ENCODE assay signal across 8 mouse cellular contexts in genomic region chr15:84986171-84987019, GRCm38 (mm10). TPM values are rescaled to one million over a fixed set of nuclear protein-coding genes. Genes with fewer than 3 reads are reported as not detected.
DNase-seq lines count a peak whose midpoint lies in the region; ATAC-seq and TF ChIP-seq lines count a peak whose summit lies in the region.

No protein-coding gene starts in this region.

- TF ChIP-seq POLR2A in cerebellum, adult 2 months (IDR thresholded peaks at IDR 0.05; ENCODE audit: borderline replicate concordance, insufficient read depth, low read length), result no peak

- no peak for ATAC-seq in forebrain, embryonic 15.5 days (replicated peaks)

- peaks cover 28% of the 10 kb centered on the region for H3K4me1 ChIP-seq in cerebellum, adult 2 months (ENCODE audit: control insufficient read depth, insufficient read depth, low read length)
- peaks cover 55% of the 10 kb centered on the region for H3K4me1 ChIP-seq in forebrain, embryonic 15.5 days

- WGBS in cerebellum, adult 2 months, result 32% methylated on average over 4 of the region's 4 CpGs
- 65% methylated on average over 4 of the region's 4 CpGs for whole genome bisulfite sequencing in forebrain, embryonic 15.5 days

- H3K27ac ChIP-seq in cerebellum, adult 2 months (ENCODE audit: insufficient read depth, low read length), result 0 out of 2 replicates have a peak overlapping the region, but pooled peaks have one; percentile 18
- no peak overlapping the region for H3K27ac ChIP-seq in forebrain, embryonic 15.5 days (replicated peaks)

- H3K9me3 ChIP-seq in forebrain, embryonic 15.5 days, result no peaks in the 10 kb centered on the region

- H3K4me3 ChIP-seq in cerebellum, adult 2 months (replicated peaks; ENCODE audit: insufficient read depth, low read depth, low read length), result peak overlapping the region; percentile 64
- H3K4me3 ChIP-seq in forebrain, embryonic 15.5 days, result peak overlapping the region; percentile 85

- no peaks in the 10 kb centered on the region for H3K27me3 ChIP-seq in cerebellum, adult 2 months (ENCODE audit: control insufficient read depth, insufficient read depth, low read length)
- no peaks in the 10 kb centered on the region for H3K27me3 ChIP-seq in forebrain, embryonic 15.5 days

- no peaks in the 10 kb centered on the region for H3K36me3 ChIP-seq in forebrain, embryonic 15.5 days

- H3K9ac ChIP-seq in forebrain, embryonic 15.5 days (replicated peaks), result peak overlapping the region; percentile 89

- H3K4me2 ChIP-seq in forebrain, embryonic 15.5 days (replicated peaks), result peak overlapping the region; percentile 69

- DNase-seq in cerebellum, adult 2 months, result peak in 1 of 2 experiments; percentile 30
- DNase-seq in cerebellum, postnatal 4 days (ENCODE audit: low spot score in 2 of 2), result no peak
- DNase-seq in A20 (ENCODE audit: low read depth, low spot score), result peak; percentile 90
- peak; percentile 39 for DNase-seq in lung, postnatal 36 days
- no peak for DNase-seq in ovary, adult 18-20 months (ENCODE audit: low spot score)
- no peak for DNase-seq in right cerebral cortex, postnatal 36 days (ENCODE audit: low spot score in 2 of 2)
- no peak for DNase-seq in testis, postnatal 14 days (ENCODE audit: low spot score)

- TF ChIP-seq CTCF in cerebellum, adult 2 months (IDR thresholded peaks at IDR 0.05; ENCODE audit: borderline replicate concordance, insufficient read depth, low read depth, low read length), result no peak

RNA-seq across cellular contexts. Expression of gene 5031439G07Rik, which starts 2.0 kb away (rescaled TPM):
- 100 and 116 TPM in 2 replicates for polyA plus RNA-seq in cerebellum, adult 2 months (2012; rRNA removed)
- 22.1 and 27.7 TPM in 2 replicates for polyA plus RNA-seq in forebrain, embryonic 15.5 days (2015; fragmentation: Nextera tagmentation; extraction: Ambion mirVana)

RNA-seq across cellular contexts. Expression of gene Upk3a, which starts 30.5 kb away (rescaled TPM):
- polyA plus RNA-seq in cerebellum, adult 2 months (2012; rRNA removed), result 0.20 and 0.22 TPM in 2 replicates
- polyA plus RNA-seq in forebrain, embryonic 15.5 days (2015; fragmentation: Nextera tagmentation; extraction: Ambion mirVana), result 0.31 and 0.34 TPM in 2 replicates

RNA-seq across cellular contexts. Expression of gene Fam118a, which starts 42.4 kb away (rescaled TPM):
- polyA plus RNA-seq in cerebellum, adult 2 months (2012; rRNA removed), result 17.1 and 17.4 TPM in 2 replicates
- 32.4 and 33.5 TPM in 2 replicates for polyA plus RNA-seq in forebrain, embryonic 15.5 days (2015; fragmentation: Nextera tagmentation; extraction: Ambion mirVana)

Comparison
In these comparisons a context has a peak if more than half of its experiments do, and no peak if none do; other contexts are left out.
1. DNase-seq: peak in A20 (single experiment) and lung, postnatal 36 days (single experiment); none in cerebellum, postnatal 4 days (0 of 2), ovary, adult 18-20 months (single experiment), right cerebral cortex, postnatal 36 days (0 of 2) and testis, postnatal 14 days (single experiment).